Mouse (Mus musculus): ENCODE measurements around the gene Ugt1a1.
A peak's percentile ranks its signal among the peaks of the same experiment; 100 is the strongest.

DNA sequence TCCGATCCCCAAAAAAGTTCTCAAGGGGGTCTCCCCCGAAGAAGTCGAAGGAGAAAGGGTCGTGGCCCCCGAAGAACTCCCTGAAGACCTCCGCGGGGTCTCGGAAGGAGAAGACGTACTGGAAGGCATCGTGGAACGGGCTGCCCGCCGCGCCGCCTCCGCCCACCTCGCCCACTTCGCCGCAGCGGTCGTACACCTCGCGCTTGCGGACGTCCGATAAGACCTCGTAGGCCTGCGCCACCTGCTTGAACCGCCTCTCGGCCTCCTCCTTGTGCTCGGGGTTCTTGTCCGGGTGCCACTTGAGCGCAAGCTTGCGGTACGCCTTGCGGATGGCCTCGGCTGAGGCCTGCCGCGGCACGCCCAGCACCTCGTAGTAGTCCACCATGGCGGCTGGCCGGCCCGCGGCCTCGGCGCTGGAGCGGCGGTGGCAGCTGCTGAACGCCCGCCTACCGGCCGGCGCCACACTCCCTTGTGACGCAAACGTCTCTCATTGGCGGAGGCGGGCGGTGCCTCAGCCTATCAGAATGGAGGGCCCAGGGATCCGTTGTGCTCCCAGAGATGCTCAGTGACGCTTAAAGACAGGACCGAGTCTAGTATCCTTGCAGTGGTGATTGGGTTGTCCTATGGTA lies 6.4 kb upstream of the Ugt1a1 start, which contains the start of gene Dnajb3:
- TF ChIP-seq TAL1 (IDR thresholded peaks at IDR 0.05; ENCODE audit: low read length) (no peak), GATA1 (IDR thresholded peaks at IDR 0.05; ENCODE audit: low read length) (peak; percentile 27; the same call in 1 of the 2 replicates)

Data from erythroblast, embryonic 14.5 days (primary cell).